Mouse (Mus musculus) heart, postnatal 25 days (tissue): ENCODE data around the gene Rbp7. TPM values are rescaled to one million over a fixed set of nuclear protein-coding genes. Genes with fewer than 3 reads are reported as not detected.

Experiments
- DNase-seq: peaks from one replicate; pipeline ENCODE4 v3.0.0; 2022; ENCODE audit warnings: low spot score
- intact Hi-C: fragments of 180-260 bp; cut with DNase I; formaldehyde crosslinking; loops from one replicate; pipeline ENCODE4 v1.15.1; 2025
- total RNA-seq, 2 experiments: library from RNA; stranded (reverse); gene quantifications; 2 replicates each; pipeline ENCODE4 v1.2.3; 2021

The Rbp7 gene
- total RNA-seq, 2 experiments from 2014 or later = 54.3 to 65.7 TPM

DNA sequence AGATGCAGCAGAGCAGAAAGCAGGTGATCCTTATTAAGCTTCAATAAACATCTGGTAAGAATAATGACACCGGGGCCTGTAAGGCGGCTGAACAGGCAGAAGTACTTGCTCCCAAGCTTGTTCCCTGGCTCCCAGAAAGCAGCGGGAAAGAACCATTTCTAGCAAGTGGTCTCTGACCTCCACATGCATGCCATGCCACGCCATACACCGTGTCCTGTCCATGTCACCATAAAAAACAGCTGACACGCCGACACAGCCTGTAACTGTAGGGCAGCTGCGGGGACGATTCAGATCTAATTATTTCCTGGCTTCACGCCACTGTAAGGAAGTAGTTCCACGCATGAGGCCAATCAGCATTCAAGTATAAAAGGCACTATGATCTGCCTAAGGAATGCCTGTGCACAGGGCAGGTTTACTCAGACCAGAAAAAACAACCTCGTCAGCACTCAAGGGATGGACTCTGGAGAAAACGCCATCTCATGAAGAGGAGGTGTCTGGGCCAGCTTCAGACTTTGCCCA lies 39.1 kb downstream of the Rbp7 start:
- intact Hi-C loops = no loop called here
- DNase-seq = no peak

DNA sequence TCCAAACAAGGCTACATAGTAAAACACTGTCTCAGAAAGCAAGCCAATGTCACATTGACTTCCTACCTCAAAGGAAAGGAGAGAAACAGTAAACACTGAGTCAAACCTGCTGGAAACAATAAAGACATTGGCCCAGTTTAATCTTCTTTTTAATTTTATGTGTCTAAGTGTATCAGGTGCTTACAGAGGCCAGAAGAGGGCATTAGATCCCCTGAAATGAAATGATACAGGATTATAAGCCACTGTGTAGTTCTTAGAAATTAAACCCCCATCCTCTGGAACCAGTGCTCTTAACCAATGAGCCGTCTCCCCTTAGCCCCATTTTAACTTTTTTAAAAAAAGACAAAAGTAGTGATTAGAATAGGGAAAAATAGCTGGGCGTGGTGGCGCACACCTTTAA lies 40.5 kb downstream of the Rbp7 start:
- no peak for DNase-seq
- intact Hi-C loops = no loop called here

DNA sequence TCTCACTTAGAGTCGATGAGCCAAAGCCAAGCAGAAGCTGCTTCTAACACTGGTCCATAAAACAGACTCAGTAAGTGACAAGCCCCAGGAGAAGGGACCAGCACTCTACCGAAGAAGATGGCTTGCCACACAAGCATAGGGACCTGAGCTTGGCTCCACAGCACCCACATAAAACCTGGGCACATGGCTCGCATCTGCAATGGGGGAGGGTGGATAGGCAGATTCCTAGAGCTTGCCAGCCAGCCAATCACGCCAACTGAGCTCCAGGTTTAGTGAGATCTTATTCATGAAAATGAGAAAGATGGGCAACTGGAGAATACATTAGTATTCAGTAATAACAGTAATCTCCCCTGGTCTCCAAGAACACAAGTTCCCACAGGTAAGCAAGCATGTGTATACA lies 45.0 kb downstream of the Rbp7 start:
- intact Hi-C loops = no loop called here
- DNase-seq = no peak

DNA sequence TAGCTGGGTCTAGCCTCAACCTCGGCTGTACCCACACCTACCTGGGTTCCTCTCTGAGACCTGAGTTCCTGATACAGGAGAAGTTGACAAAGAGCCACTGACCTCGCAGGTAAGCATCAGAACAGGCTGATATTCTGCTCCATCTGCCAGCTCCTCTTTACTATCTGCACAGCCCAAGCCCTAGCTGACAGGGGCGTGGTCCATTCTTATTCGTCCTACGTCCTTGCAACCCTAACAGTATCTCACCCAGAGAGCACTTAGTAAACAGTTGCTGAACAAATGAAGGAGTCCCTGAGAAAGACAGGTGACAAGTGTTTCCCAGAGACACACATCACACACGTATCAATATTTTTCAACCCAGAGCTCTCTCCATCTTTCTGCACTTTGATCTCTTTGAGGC lies 46.4 kb downstream of the Rbp7 start:
- DNase-seq = no peak
- intact Hi-C loops = no loop called here

DNA sequence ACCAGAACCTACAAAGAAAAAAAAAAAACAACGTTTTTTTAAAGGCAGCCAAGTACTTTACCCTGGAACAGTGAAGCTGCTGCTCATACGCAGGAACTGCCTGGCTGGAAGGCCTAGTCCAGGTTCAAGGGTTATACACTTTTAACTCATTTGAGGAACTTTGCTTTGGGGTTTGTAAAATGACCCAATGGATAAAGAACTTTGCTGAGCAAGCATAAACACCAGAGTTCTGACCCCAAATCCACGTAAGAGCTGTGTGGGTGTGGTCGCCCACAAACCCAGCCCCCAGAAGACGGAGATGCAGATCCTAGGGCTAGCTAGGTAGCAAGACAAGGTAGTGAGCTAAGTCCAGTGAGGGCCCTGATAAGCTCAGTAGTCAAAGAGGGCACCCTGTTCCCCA lies 47.3 kb downstream of the Rbp7 start:
- DNase-seq = no peak
- intact Hi-C loops = no loop called here

DNA sequence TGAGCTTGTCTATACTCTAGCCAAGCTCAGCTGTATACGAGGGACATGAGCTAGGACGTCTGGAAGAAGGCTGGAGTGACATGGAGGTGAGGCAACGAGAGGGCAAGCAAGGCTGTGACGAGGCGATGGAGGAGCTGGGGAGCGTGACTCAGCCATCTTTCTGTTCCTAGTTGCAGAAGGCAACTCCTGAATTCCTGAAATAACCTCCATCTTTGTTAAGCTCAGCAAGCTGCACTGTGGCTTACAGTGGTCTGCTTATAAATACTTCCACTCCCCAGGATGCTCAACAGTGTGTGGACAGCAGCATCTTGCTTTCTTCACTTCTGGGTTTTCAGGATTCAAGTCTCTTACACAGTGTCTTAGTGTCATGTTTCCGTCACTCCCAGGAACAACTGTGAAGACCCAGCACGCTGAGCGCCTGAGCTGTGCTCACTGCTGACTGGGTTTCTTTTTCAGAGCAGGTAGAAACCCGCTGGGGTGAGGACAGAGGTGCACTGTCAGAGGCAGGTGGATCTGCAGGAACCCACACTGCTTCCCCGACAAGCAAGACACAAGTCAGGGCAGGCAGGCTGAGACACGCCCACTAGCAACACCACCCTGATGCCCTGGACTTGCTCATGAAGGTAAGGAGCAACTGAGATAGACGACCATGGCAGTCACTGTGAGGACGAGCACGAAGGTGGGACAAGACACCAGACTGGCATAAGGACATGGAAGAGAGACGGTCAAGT lies 48.9 kb downstream of the Rbp7 start:
- intact Hi-C loops = no loop called here
- no peak for DNase-seq

DNA sequence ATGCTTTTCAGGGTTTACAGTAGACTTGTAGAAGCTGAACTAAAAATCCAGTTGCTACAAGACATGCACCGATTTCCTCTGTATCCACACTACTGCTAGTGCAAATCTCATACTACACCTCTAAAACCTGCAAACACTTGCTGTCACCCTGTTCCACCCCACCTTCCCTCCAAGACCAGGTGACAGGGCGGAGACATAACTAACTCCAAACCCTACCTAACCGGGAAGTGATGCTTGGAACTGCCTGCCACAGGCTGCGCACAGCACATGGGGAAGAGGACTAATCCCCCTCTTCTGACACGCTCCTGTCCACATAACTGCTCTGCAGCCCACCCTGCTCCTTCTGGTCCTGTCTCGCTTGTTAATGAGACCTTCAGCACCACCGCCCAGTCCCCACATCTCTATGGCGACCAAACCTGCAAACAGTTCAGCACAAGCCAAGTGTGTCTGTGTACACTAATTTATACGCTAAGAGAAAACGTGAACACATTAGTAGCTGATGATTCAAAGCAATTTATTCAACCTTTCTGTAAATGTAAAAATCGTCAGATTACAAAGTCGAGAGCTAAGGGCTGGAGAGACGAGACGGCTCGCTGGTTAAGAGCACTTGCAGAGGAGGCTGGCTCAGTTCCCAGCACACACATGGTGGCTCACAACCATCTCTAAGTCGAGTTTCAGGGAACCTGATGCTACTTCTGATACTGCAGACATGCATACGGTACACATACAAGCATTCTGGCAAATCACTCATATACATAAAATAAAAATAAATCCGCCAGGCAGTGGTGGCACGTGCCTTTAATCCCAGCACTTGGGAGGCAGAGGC lies 49.9 kb downstream of the Rbp7 start:
- intact Hi-C loops = no loop called here

DNA sequence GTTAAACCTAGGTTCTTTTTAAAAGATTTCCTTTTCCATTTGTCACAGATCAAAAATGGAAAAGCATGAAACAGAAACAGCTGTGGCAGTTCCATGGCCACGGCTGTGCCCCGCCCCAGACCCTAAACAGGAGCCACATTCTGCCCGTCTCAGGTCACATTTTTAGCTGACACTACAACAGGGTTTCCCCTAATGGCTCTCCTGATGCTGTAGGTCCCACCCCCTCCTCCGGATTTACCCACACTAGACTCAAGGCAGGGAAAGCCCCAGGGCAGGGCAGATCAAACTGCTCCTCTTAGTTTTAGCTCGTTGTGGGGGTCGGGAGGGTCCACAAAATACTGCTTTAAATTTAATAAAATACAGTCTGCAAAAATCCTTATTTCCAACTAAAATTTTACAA lies 51.7 kb downstream of the Rbp7 start:
- intact Hi-C loops = no loop called here
- DNase-seq = no peak

More for the DNA sequence above, 49.9 kb downstream of the Rbp7 start:
- DNase-seq = no peak

DNA sequence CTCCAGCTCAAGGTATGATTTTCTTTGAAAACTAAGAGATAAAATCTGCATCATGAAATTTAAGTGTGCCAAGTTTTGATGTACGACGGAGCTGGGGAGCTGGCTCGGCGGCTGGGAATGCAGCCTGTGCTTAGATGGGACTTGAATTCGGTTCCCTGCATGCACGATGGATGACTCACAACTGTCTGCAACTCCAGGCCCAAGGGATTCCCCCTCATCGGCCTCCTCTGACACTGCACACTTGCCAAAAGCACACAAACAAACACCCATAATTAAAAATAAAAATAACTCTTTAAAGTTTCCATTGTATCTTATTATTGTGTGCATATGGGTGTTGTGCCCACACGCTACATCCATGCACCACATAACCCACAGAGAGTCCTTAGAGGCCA lies 53.2 kb downstream of the Rbp7 start:
- no peak for DNase-seq

DNA sequence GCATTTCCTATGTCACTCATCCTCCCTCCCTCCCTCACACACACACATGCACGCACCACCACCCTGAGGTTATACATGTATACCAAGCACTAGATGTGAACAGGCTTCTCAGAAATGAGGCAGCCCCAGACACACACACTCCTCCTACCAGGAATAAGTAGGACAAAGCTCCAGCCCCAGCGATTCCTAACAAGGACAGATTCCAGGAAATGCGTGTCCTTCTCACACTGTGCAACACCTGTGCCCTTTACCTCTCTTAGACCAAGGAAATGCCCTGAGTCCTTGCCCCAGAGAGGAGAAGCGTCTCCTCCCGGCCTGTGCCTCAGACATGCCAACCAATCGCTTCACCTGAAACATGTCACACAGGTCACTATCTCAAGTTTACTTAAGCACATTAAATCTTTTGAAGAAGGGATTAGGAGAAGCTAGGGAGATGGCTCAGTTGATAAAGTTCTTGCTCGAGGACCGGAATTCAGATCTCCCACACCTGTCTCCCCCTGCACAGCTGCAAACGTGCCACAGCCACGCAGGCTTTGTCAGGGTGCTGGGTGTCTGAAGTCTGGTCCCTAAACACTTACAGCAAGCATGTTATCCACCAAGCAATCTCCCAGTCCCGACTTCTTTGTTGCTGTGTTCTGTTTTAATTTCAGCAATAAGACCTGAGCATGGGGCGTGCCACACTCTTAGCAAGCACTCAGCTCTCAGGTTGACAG lies 53.7 kb downstream of the Rbp7 start:
- intact Hi-C loops = no loop called here
- DNase-seq = no peak

More for the DNA sequence above, 53.2 kb downstream of the Rbp7 start:
- intact Hi-C loops = no loop called here

Other genes with a start within 250 kb of the Rbp7 start
- 100 to 1,000 TPM; 149 to 151 TPM for gene Kif1b, start 147.3 kb downstream of the Rbp7 start, total RNA-seq
- gene Ube4b, start 28.2 kb downstream of the Rbp7 start, total RNA-seq = 10 to 100 TPM; 48.6 to 49.0 TPM
- gene Tmem274, start 22.4 kb upstream of the Rbp7 start, total RNA-seq = not detected
- 10 to 100 TPM; 29.7 to 30.7 TPM for gene Nmnat1, start 30.2 kb upstream of the Rbp7 start, total RNA-seq
- gene Lzic, start 30.3 kb upstream of the Rbp7 start, total RNA-seq = 10 to 100 TPM; 55.2 to 64.3 TPM
- gene Ctnnbip1, start 63.3 kb upstream of the Rbp7 start, total RNA-seq = 10 to 100 TPM; 33.0 to 35.4 TPM
- gene Clstn1, start 131.5 kb upstream of the Rbp7 start, total RNA-seq = 10 to 100 TPM; 80.7 to 84.0 TPM
- gene Pik3cd, start 247.6 kb upstream of the Rbp7 start, total RNA-seq = 1 to 10 TPM; 4.0 to 4.3 TPM